Mouse (Mus musculus): ENCODE measurements around the gene Nfix.

- TF ChIP-seq EP300 (IDR thresholded peaks at IDR 0.05; ENCODE audit: insufficient read depth, low read depth, low read length) (no peak), POLR2A (IDR thresholded peaks at IDR 0.05; ENCODE audit: insufficient read depth, low read length) (no peak), CTCF (IDR thresholded peaks at IDR 0.05; ENCODE audit: low read depth, low read length) (no peak)
Observed at GRCm38 (mm10) chr8:84771941-84772378, 28.2 kb downstream of the Nfix start.

All from ES-Bruce4 (cell line).